Mouse (Mus musculus) layer of hippocampus, postnatal 36 days (tissue): ENCODE measurements around the gene Gm10799. TPM values are rescaled to one million over a fixed set of nuclear protein-coding genes. Genes with fewer than 3 reads are reported as not detected.
"Not testable (repeated sequence)": the region's sequence is repeated elsewhere in the genome, so short reads cannot be mapped to it uniquely, and the experiment has no call there.

ENCODE experiments used
- DNase-seq, 2 experiments: peaks; one replicate each; pipeline ENCODE4 v3.0.0; 2022
- total RNA-seq, 2 experiments: library from RNA; stranded (reverse); gene quantifications; 2 replicates each; pipeline ENCODE4 v1.2.3; 2021

The Gm10799 gene
- not detected for total RNA-seq

GRCm38 (mm10) chr2:104068450-104068849 lies at the start of gene Gm10799:
TSS of gene Gm10799 (minus strand) at chr2:104068550.
- not testable (repeated sequence) for DNase-seq

GRCm38 (mm10) chr2:104117173-104117572 lies 48.8 kb upstream of the Gm10799 start:
- not testable (repeated sequence) for DNase-seq

- no peak for DNase-seq
These were observed 46.5 kb upstream of the Gm10799 start for GRCm38 (mm10) chr2:104114898-104115297.

DNA sequence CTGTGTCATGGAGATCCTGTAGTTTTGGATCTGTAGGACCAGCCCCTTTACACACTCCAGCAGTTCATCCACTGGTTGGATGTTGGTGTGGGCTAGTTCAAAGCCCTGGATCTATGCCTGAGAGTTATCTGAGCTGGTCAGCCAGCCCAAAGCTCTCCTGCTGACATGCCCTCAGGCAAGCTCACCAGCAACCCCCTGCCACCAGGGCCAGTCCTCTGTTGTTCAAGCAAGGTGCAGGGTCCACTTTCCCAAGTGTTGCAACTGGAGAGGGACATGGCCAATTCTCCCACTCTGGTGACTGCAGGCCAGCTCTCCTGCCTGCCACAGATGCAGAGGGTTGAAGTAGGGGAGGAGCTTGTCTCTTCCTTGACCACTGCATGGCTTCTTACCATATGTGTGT lies 45.2 kb upstream of the Gm10799 start:
- not testable (repeated sequence) for DNase-seq

- not testable (repeated sequence) for DNase-seq
These were observed 42.9 kb upstream of the Gm10799 start for GRCm38 (mm10) chr2:104111170-104111797.

DNA sequence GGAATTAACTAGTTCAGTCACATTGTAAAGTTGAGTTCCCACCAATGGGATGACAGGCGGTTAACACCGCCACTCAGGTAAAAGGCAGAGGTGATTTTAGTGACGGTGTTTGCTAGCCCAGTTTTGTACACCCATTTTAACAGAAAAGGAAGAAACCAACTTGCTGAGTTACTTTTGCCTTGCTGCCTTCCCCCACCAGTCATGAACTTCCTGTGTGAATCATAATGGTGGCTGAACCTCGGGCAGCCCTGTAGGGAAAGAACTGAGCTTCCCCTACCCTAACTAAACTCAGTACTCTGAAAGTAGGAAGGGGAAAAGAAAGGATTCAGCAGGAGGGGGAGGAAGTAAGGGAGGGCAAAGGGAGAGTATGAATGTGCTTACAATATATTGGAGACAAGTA lies 41.7 kb upstream of the Gm10799 start:
- no peak for DNase-seq

GRCm38 (mm10) chr2:104109528-104109927 lies 41.2 kb upstream of the Gm10799 start:
- DNase-seq = no peak

GRCm38 (mm10) chr2:104109021-104109420 lies 40.7 kb upstream of the Gm10799 start:
- not testable (repeated sequence) for DNase-seq

DNA sequence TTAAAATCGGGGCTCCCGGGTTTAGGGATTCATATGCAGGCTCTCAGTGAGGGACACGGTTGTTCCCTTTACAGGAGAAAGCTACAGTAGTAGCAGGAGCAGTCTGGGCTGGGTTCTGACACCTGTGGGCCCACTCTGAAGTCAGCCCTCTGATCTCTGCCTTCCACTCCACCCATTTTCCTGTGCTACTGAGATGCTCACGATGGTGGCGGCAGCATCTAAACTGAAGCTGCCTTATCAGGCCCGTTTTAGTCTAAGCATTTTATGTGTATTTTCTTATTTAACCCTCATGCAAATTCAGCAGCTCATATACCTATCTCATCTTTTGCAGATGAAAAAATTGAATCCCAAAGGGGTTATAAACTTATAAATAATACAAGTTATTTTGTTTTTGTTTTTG lies 36.5 kb upstream of the Gm10799 start:
- no peak for DNase-seq

DNA sequence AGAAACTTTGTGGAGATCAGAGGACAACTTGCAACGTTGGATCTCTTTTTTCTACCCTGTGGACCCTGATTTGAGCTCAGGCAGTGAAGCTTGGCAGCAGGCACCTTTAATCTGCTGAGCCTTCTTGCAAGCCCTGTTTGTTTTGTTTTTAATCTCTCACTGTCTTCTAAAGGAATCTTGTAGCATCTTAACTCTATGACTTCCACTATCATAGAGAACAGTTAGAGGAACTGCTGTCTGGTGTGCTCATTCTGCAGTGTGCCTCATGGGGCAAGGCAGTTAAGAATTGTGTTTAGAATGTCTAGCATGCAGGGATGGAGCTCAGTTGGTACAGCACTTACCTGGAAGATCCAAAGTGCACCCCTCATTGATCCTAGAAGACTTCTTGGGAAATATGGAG lies 31.6 kb upstream of the Gm10799 start:
- no peak for DNase-seq

GRCm38 (mm10) chr2:104099231-104099585 lies 30.9 kb upstream of the Gm10799 start:
- DNase-seq = no peak

DNA sequence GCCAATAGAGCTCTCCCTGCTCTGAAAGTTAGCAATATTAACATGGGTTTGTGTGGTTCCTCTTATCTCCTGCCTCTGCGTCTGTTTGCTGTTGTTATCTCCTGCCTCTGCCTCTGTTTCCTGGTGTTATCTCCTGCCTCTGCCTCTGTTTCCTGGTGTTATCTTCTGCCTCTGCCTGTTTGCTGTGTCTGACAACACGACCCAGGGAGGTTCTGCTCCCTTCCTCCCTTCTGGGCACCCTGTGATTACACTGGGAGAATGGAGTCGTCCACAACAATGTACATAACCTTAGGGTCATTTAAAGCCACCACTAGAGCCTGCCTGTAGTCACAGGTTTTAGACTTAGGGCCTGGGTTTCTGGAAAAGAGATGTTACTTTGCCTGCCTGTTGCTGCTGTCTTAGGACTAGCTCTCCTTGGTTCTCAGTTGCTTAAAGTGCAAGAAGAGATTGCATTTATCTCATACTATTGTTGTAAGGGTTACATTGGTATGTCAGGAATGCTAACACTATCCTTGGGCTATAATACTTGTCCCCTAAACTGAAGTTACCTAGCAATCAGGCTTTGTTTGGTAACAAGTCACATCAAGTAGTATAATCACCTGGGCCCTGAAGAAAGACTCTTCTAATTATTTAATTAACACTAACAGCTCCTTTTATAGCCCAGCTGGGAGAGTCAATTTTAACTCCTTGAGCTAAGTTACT lies 30.3 kb upstream of the Gm10799 start:
- DNase-seq = no peak

DNA sequence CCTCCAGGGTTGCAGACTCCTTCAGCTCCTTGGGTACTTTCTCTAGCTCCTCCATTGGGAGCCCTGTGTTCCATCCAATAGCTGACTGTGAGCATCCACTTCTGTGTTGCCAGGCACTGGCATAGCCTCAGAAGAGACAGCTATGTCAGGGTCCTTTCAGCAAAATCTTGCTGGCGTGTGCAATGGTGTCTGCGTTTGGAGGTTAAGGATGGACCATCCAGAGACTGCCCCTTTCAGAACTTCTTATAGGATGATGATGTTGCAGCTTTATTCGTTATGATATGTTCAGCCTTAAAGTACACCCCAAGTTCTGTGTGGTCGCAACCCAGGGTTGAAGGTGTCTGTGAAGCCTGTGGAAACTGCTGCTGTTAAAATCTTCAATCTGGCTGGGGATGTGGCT lies 29.0 kb upstream of the Gm10799 start:
- not testable (repeated sequence) for DNase-seq

DNA sequence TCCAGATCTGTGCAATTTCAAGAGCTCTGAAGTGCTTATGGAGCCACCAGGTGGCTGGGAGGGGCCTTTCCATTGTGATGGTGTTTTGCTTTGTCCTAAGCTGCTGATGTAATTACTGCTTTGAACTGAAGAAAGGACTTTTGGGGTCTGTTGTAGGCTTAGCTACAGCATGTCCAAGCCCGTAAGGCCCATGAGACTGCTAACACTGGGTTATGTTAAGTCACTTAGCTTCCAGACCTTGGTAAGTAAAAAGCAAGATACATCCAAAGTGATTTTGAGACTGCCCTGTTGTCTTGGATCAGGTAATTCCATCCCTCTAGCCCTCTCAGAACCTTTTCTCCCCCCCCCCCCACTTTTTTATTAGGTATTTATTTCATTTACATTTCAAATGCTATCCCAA lies 28.4 kb upstream of the Gm10799 start:
- DNase-seq = not testable (repeated sequence)

- no peak for DNase-seq
These were observed 27.9 kb upstream of the Gm10799 start for GRCm38 (mm10) chr2:104096256-104096655.

- peak; percentile 25 to 31 for DNase-seq
These were observed 27.4 kb upstream of the Gm10799 start, which contains the start of gene Cd59a for GRCm38 (mm10) chr2:104095741-104096213. TSS of gene Cd59a (plus strand) at chr2:104095801.

- DNase-seq = no peak
These were observed 25.0 kb upstream of the Gm10799 start for GRCm38 (mm10) chr2:104093305-104093704.

DNA sequence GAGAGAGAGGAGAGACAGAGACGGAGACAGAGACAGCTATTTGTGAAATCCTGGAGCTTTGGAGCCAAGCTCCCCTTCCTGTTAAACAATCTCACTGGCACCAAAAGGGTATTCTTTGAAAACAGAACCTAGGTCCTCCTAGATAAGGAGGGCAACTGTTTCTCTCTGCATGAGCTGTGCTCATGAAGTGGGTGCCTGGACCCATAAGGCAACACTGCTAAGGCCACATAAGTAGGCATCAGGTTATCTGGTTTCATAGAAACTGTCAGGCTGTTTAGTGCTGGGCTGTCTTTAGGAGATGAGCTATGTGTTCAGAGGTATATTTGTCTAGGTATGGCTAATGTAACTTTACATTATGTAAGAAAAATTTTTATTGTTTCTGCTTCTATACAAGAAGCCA lies 19.2 kb upstream of the Gm10799 start:
- not testable (repeated sequence) for DNase-seq

DNA sequence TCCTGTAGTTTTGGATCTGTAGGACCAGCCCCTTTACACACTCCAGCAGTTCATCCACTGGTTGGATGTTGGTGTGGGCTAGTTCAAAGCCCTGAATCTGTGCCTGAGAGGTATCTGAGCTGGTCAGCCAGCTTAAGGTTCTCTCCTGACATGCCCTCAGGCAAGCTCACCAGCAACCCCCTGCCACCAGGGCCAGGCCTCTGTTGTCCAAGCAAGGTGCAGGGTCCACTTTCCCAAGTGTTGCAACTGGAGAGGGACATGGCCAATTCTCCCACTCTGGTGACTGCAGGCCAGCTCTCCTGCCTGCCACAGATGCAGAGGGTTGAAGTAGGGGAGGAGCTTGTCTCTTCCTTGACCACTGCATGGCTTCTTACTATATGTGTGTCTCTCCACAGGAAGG lies 15.7 kb upstream of the Gm10799 start:
- not testable (repeated sequence) for DNase-seq

GRCm38 (mm10) chr2:104082474-104082873 lies 14.1 kb upstream of the Gm10799 start:
- no peak for DNase-seq

DNA sequence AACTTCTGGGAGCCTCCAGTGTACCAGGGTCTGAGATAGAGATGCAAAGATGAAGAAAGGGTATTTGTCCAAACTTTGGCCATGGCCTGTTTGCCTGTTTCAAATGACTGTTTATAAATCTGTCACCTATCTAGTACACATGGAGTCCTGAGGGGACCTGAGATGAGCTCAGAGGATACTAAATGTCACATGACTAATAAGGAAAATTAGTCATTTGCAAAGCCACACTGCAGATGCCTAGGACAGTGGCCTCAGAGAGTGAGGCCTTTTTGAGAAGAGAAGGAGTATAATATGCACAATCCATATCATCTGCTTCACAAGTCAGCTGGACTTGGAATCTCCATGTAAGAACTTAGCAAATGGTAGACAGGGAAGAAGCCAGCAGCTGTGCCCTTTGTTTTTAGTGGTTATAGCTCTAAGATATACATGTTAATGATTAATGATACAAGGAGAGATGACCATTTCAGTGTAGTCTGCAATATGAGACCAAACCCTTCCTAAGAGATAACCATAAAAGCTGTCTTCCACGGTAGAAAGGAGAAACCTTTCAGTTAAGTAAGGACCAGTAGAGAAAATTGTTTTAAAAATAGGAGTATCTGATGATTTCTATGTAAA lies 13.2 kb upstream of the Gm10799 start:
- DNase-seq = not testable (repeated sequence)

GRCm38 (mm10) chr2:104078285-104078684 lies 9.9 kb upstream of the Gm10799 start:
- DNase-seq = not testable (repeated sequence)

GRCm38 (mm10) chr2:104069704-104070185 lies 1.4 kb upstream of the Gm10799 start, which contains the start of gene Cd59b:
TSS of gene Cd59b (plus strand) at chr2:104069849.
- DNase-seq = no peak
